Mouse (Mus musculus) embryo, embryonic 10.5 days (tissue): ENCODE measurements around the gene Rps24.
"Not testable (repeated sequence)": the region's sequence is repeated elsewhere in the genome, so short reads cannot be mapped to it uniquely, and the experiment has no call there.

Experiments used
- DNase-seq: peaks from one replicate; pipeline ENCODE4 v3.0.0-alpha.2; 2015; ENCODE audit warnings: low spot score

The Rps24 gene

DNA sequence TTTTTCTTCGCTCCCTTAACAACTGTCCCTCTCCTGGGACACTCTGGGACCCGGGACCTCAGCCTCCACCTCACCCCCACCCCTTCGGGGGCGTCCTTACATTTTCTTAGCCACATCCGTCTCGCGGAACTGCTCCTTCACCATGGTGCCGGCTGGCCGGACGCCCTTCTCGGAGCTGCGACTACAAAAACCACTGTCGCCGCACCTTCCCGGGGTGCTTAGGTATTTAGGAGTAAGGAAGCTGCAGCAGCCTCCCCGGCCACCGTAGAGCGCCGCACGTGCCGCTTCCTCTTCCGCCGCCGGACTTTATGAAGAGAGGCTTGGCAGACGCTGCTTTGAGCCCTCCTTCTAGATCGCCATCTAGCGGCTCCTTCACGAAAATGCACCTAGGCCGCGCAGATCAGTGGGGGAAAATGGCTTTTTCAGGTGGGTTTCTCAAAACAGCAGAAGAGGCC lies at the start of gene Rps24, which contains the start of gene Polr3a:
TSS of gene Rps24 (plus strand) at position 353 of the 455 bp plus-strand sequence.
TSS of gene Polr3a (minus strand) at position 286 of the 455 bp plus-strand sequence.
- peak; percentile 97 for DNase-seq

DNA sequence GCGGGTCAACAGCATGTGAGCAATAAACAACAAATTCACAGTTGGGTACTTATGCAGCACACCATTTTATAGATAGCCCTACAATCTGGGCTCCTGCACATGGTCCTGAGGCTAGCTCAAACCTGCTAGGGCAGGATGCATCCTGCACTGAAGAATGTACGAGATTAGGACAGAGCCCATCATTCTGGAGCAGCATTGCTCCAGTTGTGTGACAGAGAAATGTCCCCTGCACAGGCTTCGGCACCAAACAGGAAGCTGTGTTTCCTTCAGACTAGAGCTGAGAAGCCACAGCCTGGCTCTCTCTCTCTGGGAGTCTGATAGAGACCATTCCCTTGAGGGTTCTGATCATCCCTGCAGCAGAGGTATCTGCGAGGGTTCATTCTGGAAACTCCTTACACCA lies 43.4 kb upstream of the Rps24 start:
- DNase-seq: not testable (repeated sequence)

GRCm38 (mm10) chr14:24458191-24458590 lies 28.7 kb upstream of the Rps24 start:
- DNase-seq: no peak

DNA sequence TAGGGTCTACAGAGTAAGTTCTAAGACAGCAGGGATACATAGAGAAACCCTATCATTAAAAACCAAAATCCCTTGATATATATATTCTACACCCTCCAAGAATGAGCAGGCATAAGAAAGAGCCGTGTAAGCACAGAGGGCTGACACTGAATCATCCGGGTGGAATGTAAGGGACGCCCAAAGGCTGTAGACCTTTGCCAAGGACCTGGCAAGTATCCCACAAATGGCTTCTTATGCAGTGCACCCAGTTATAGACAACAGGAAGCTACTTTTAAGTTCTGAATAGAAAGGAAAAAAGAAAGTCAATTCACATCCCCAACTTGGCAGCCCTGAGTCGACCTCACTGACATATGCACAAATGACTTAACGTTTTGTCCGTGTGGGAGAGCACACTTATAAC lies 18.1 kb upstream of the Rps24 start:
- no peak for DNase-seq

- DNase-seq: peak; percentile 46
Measured at GRCm38 (mm10) chr14:24486241-24486767, 621 bp upstream of the Rps24 start.

GRCm38 (mm10) chr14:24489772-24490171 lies 2.8 kb downstream of the Rps24 start:
- DNase-seq: not testable (repeated sequence)

GRCm38 (mm10) chr14:24490468-24491265 lies 3.7 kb downstream of the Rps24 start:
- peak; percentile 97 for DNase-seq

GRCm38 (mm10) chr14:24491266-24491981 lies 4.5 kb downstream of the Rps24 start:
- no peak for DNase-seq

DNA sequence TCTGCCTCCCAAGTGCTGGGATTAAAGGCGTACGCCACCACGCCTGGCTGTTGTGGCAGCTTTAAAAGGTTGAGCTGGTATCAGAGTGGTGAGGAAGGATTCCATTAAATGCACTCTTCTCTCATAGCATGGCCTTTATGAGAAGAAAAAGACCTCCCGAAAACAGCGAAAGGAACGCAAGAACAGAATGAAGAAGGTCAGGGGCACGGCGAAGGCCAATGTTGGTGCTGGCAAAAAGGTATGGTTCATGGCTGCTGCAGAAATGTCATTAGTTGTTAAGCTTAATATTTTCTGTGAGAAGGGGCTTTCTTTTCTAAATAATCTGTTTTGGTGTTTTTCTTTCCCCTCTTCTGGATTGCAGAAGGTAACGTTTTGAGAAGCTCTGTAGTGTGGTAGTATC lies 6.3 kb downstream of the Rps24 start:
- DNase-seq: no peak

DNA sequence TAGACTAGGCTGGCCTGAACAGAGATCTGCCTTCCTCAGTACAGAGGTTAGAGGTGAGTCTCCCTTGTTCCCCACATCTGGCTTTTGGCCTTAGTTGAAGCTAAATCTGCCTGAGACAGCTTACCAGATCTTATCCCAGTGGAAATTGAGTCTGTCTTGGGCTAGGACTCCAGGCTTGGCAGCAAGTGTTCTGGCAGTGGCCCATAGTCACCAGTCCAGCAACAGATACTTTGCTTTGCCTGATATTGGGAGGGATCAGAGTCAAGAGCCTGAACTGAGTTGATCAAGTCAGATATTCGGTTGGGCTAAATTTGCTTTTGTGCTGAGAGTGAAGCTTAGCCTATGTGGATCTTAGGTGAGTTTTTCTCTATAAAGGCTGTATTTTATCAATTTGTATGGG lies 9.6 kb downstream of the Rps24 start:
- DNase-seq: no peak

DNA sequence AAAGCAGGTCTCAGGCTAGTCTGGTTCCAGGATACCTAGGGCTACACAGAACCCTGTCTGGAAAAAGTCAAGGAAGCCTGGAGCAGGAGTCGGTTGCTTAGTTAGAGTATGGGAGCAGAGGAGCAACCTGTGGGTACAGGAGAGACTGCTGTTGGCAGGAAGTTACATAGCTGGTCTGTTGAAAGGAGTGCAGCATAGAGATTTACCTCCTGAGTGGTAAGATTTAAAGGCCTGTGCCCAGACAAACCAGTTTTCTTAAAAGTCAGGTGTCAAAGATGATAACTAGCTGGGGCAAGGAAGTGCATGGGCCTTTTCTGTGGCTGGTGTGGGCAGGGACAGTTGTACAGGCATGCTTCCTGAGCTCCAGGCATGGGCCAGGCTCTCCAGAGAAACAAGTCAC lies 10.5 kb downstream of the Rps24 start:
- DNase-seq: no peak

GRCm38 (mm10) chr14:24498561-24499255 lies 11.8 kb downstream of the Rps24 start:
- no peak for DNase-seq

DNA sequence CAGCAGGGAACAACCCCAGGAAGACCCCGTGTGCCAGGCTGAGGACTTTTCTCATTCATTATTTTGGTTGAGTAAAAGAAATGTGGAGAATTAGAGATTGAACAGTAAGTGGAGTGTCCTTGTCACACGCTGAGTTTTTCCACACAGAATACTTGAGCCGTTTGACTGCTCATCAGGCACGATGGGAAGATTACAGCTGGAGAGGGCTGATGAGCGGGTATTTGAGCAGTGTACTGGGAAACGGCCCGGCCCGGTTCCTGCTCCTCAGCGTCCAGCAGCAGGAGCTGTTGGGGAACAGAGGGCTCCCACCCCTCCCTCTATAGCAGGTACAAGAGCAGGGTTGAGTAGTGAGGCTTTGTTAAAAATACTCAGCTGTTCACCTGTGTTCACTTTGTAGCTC lies 12.6 kb downstream of the Rps24 start:
- no peak for DNase-seq

- DNase-seq: peak; percentile 96
Measured at GRCm38 (mm10) chr14:24500091-24500844, 13.3 kb downstream of the Rps24 start.

- DNase-seq: no peak
Measured at GRCm38 (mm10) chr14:24500845-24501186, 13.9 kb downstream of the Rps24 start.

DNA sequence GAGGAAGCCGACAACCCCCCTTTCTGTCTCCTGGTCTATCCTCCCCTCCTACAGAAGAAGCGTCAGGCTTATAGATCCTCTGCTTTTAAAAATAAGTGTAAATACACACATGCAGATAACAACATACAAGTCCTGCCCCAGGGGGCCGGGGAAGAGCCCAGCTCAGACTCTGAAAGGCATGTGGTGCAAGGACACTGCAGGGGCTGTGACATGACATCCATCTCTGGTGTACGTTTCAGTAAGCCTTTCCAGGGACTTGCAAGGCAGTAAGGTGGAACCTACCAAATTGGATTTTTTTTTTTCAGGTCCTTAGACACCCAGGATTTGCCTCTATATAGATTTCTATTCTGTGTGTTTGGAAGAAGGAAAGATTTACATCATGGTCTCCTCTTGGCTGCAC lies 14.3 kb downstream of the Rps24 start:
- DNase-seq: no peak

DNA sequence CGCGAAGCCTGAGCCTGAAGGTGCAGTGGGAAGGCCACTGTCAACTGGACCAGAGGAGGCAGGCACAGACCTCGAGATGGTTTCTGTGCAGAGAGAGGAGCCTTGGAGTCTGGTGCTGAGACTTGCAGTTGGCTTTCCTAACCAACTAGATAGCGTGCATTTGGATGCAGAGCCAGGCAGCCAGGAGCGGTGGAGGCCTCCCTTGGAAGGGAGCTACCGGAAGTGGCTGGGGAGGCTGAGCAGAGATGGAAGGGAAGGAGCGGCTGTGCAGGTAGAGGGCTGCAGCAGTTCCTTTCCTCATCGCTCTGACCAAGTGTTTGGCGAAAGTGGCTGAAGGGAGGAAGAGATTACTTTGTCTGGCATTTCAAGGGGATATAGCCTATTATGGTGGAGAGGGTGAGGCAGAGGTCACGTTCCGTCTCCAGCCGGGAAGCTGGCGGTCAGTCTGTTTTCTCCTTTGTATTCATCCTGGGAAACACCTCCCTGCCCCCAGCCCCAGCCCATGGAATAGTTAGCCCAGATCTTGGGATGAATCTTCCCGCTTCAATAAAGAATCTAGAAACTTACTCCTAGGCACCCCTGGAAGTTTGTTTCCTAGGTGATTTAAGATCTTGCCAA lies 20.6 kb downstream of the Rps24 start:
- DNase-seq: peak; percentile 36

- DNase-seq: peak; percentile 46
Measured at GRCm38 (mm10) chr14:24508070-24508773, 21.3 kb downstream of the Rps24 start.

GRCm38 (mm10) chr14:24509557-24509956 lies 22.6 kb downstream of the Rps24 start:
- no peak for DNase-seq

GRCm38 (mm10) chr14:24510218-24510617 lies 23.3 kb downstream of the Rps24 start:
- no peak for DNase-seq

DNA sequence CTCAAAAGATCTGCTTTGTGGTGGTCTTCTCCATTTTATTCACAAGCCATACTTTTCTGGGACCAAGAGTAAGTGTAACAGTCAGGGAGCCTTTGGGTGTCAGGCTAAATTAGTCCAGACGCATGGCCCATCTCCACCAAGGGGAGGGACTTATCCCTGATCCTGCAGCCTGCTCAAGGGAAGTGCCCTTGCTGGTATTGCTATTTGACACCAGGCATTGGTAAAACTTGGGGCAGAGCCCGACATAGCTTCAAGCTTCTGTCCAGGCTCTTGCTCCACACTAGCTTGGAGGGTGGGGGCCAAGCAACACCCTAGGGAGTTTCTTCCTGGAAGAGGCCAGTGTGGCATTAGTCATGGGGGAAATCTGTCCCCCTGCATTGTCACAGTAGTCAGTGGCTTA lies 23.8 kb downstream of the Rps24 start:
- DNase-seq: no peak
